In the genomic region with DNA sequence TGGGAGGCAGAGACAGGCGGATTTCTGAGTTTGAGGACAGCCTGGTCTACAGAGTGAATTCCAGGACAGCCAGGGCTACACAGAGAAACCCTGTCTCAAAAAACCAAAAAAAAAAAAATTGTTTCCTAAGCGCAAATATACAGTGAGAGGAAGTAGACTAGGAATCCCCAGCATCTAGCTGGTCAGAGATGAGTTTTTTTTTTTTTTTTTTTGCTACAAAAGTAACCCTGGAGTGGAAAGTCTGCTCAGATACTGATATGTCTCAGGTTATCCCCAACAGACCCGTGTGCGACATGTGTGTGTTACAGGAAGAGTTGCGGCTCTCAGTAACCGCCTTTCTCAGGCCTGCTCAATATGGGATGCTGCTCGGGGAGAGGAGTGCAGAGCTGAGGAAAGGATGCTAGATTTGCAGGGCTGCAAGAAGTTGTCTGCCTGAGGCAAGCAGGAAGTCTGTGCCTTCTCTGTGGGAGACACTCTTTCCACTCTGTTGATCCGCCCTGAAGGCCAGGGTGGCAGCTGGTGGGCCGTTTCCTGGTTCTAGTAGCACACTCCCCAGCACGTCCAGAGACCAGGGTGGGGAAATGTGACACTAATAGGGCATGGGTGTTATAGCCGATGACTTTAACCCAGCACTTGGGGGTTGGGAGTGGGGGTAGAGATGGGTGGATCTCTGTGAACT, we compare ENCODE assay signal across 10 mouse cellular contexts. TPM values are rescaled to one million over a fixed set of nuclear protein-coding genes. Genes with fewer than 3 reads are reported as not detected.
DNase-seq lines count a peak whose midpoint lies in the region; ATAC-seq and TF ChIP-seq lines count a peak whose summit lies in the region.
"Had no signal": no experiment of that assay in that cellular context is flagged by ENCODE, and none has a peak within 500 bp of the region (broad histone marks: within the 10 kb centered on the region; RNA-seq: fewer than 3 reads in every experiment).

No protein-coding gene starts in this region.

- DNase-seq in heart, adult 9 months (ENCODE audit: low spot score in 2 of 2): no peak
- no peak for DNase-seq in intestine, embryonic 14.5 days (ENCODE audit: low spot score)
- peak; percentile 43 to 76 for DNase-seq in spleen, postnatal 4 days (ENCODE audit: low spot score in 2 of 2)
- DNase-seq in cerebellum, postnatal 14 days: no peak
- no peak for DNase-seq in cerebellum, adult 2 months
- no peak for DNase-seq in cerebellum, postnatal 36 days
- DNase-seq: cerebellum, adult 11-12 months had no signal

- H3K4me3 ChIP-seq in heart, embryonic 16.5 days (ENCODE audit: low read length): peak overlapping the region; percentile 24; the same call in 1 of the 2 replicates
- peak overlapping the region; percentile 10; the same call in 1 of the 2 replicates for H3K4me3 ChIP-seq in E14TG2a.4 (replicated peaks; ENCODE audit: low read length)
- H3K4me3 ChIP-seq in intestine, embryonic 14.5 days (ENCODE audit: low read depth, low read length): no peak overlapping the region
- H3K4me3 ChIP-seq in cerebellum, adult 2 months (replicated peaks; ENCODE audit: insufficient read depth, low read depth, low read length): no peak overlapping the region
- H3K4me3 ChIP-seq: midbrain, embryonic 15.5 days had no signal

- peak overlapping the region; percentile 77 for H3K4me2 ChIP-seq in heart, embryonic 16.5 days (ENCODE audit: low read depth, low read length)
- no peak overlapping the region for H3K4me2 ChIP-seq in intestine, embryonic 14.5 days (ENCODE audit: low read length)
- H3K4me2 ChIP-seq: midbrain, embryonic 15.5 days had no signal

- peaks cover 3% of the 10 kb centered on the region; the same call in 1 of the 2 replicates for H3K36me3 ChIP-seq in heart, embryonic 16.5 days (ENCODE audit: control insufficient read depth, insufficient read depth)
- H3K36me3 ChIP-seq in E14TG2a.4 (ENCODE audit: insufficient read depth, low read length): no peaks in the 10 kb centered on the region
- H3K36me3 ChIP-seq in intestine, embryonic 14.5 days (ENCODE audit: control insufficient read depth, insufficient read depth, low read length): no peaks in the 10 kb centered on the region
- H3K36me3 ChIP-seq: midbrain, embryonic 15.5 days had no signal

- peak overlapping the region; percentile 60 for H3K9ac ChIP-seq in heart, embryonic 16.5 days (ENCODE audit: low read length)
- H3K9ac ChIP-seq in intestine, embryonic 14.5 days (ENCODE audit: low read length): no peak overlapping the region
- H3K9ac ChIP-seq: midbrain, embryonic 15.5 days had no signal

- 48% methylated on average over 11 of the region's 11 CpGs for WGBS in heart, embryonic 16.5 days
- 52% methylated on average over 11 of the region's 11 CpGs for WGBS in intestine, embryonic 14.5 days
- WGBS in cerebellum, adult 2 months: 62% methylated on average over 11 of the region's 11 CpGs

- ATAC-seq in heart, embryonic 16.5 days (replicated peaks; ENCODE audit: extremely low read depth, insufficient read depth, low FRiP score): no peak
- ATAC-seq in intestine, embryonic 14.5 days (replicated peaks; ENCODE audit: low FRiP score, low TSS enrichment, low read depth): no peak
- ATAC-seq: midbrain, embryonic 15.5 days had no signal

- no peak for TF ChIP-seq CTCF in E14TG2a.4 (conservative IDR thresholded peaks at IDR 0.05; ENCODE audit: low read length)
- TF ChIP-seq CTCF in cerebellum, adult 2 months (IDR thresholded peaks at IDR 0.05; ENCODE audit: borderline replicate concordance, insufficient read depth, low read depth, low read length): no peak

- H3K9me3 ChIP-seq in heart, embryonic 16.5 days (replicated peaks; ENCODE audit: control insufficient read depth, low read length): no peaks in the 10 kb centered on the region
- no peaks in the 10 kb centered on the region for H3K9me3 ChIP-seq in E14TG2a.4 (ENCODE audit: low read length)
- H3K9me3 ChIP-seq in intestine, embryonic 14.5 days (ENCODE audit: control insufficient read depth, low read length): no peaks in the 10 kb centered on the region
- H3K9me3 ChIP-seq: midbrain, embryonic 15.5 days had no signal

- H3K27me3 ChIP-seq in heart, embryonic 16.5 days (ENCODE audit: control insufficient read depth, insufficient read depth, low read length): no peaks in the 10 kb centered on the region
- no peaks in the 10 kb centered on the region for H3K27me3 ChIP-seq in E14TG2a.4 (ENCODE audit: insufficient read depth, low read length)
- no peaks in the 10 kb centered on the region for H3K27me3 ChIP-seq in intestine, embryonic 14.5 days (replicated peaks; ENCODE audit: control insufficient read depth, insufficient read depth, low read length)
- no peaks in the 10 kb centered on the region for H3K27me3 ChIP-seq in cerebellum, adult 2 months (ENCODE audit: control insufficient read depth, insufficient read depth, low read length)
- H3K27me3 ChIP-seq: midbrain, embryonic 15.5 days had no signal

- H3K27ac ChIP-seq in heart, embryonic 16.5 days (ENCODE audit: low read length): peak overlapping the region; percentile 76
- H3K27ac ChIP-seq in intestine, embryonic 14.5 days (ENCODE audit: low read depth): peak overlapping the region; percentile 33; the same call in 1 of the 2 replicates
- H3K27ac ChIP-seq in cerebellum, adult 2 months (ENCODE audit: insufficient read depth, low read length): no peak overlapping the region
- H3K27ac ChIP-seq: midbrain, embryonic 15.5 days had no signal

- H3K4me1 ChIP-seq in heart, embryonic 16.5 days (ENCODE audit: control insufficient read depth, insufficient read depth, low read length): peaks cover 59% of the 10 kb centered on the region
- peaks cover 96% of the 10 kb centered on the region for H3K4me1 ChIP-seq in E14TG2a.4 (replicated peaks; ENCODE audit: low read depth, low read length)
- H3K4me1 ChIP-seq in intestine, embryonic 14.5 days (replicated peaks; ENCODE audit: control insufficient read depth, insufficient read depth, low read length): peaks cover 52% of the 10 kb centered on the region
- no peaks in the 10 kb centered on the region; the same call in 1 of the 2 replicates for H3K4me1 ChIP-seq in cerebellum, adult 2 months (ENCODE audit: control insufficient read depth, insufficient read depth, low read length)
- H3K4me1 ChIP-seq: midbrain, embryonic 15.5 days had no signal

- TF ChIP-seq POLR2A in cerebellum, adult 2 months (IDR thresholded peaks at IDR 0.05; ENCODE audit: borderline replicate concordance, insufficient read depth, low read length): no peak

RNA-seq across cellular contexts. Expression of a gene that starts 4.7 kb away (rescaled TPM):
- polyA plus RNA-seq in heart, embryonic 16.5 days (2015; fragmentation: Nextera tagmentation; extraction: Ambion mirVana): 207 and 218 TPM in 2 replicates
- polyA plus RNA-seq in intestine, embryonic 14.5 days (2014; fragmentation: Nextera tagmentation; extraction: Ambion mirVana): 2.4 and 3.3 TPM in 2 replicates
- 0.21 and 0.28 TPM in 2 replicates for polyA plus RNA-seq in cerebellum, adult 2 months (2012; rRNA removed)

RNA-seq across cellular contexts. Expression of a gene that starts 18.2 kb away (rescaled TPM):
- 40.9 and 44.4 TPM in 2 replicates for polyA plus RNA-seq in heart, embryonic 16.5 days (2015; fragmentation: Nextera tagmentation; extraction: Ambion mirVana)
- 72.4 and 77.7 TPM in 2 replicates for polyA plus RNA-seq in intestine, embryonic 14.5 days (2014; fragmentation: Nextera tagmentation; extraction: Ambion mirVana)
- polyA plus RNA-seq in cerebellum, adult 2 months (2012; rRNA removed): 27.4 and 27.6 TPM in 2 replicates

RNA-seq across cellular contexts. Expression of a gene that starts 18.3 kb away (rescaled TPM):
- 9.0 and 10.2 TPM in 2 replicates for polyA plus RNA-seq in heart, embryonic 16.5 days (2015; fragmentation: Nextera tagmentation; extraction: Ambion mirVana)
- polyA plus RNA-seq in intestine, embryonic 14.5 days (2014; fragmentation: Nextera tagmentation; extraction: Ambion mirVana): 21.4 and 24.0 TPM in 2 replicates
- 20.3 and 28.1 TPM in 2 replicates for polyA plus RNA-seq in cerebellum, adult 2 months (2012; rRNA removed)

RNA-seq across cellular contexts. Expression of a gene that starts 23.3 kb away (rescaled TPM):
- 4.6 and 6.1 TPM in 2 replicates for polyA plus RNA-seq in heart, embryonic 16.5 days (2015; fragmentation: Nextera tagmentation; extraction: Ambion mirVana)
- 1.6 and 1.7 TPM in 2 replicates for polyA plus RNA-seq in intestine, embryonic 14.5 days (2014; fragmentation: Nextera tagmentation; extraction: Ambion mirVana)
- polyA plus RNA-seq in cerebellum, adult 2 months (2012; rRNA removed): 0.43 and 0.60 TPM in 2 replicates

RNA-seq across cellular contexts. Expression of a gene that starts 26.7 kb away (rescaled TPM):
- 0.75 and 2.0 TPM in 2 replicates for polyA plus RNA-seq in heart, embryonic 16.5 days (2015; fragmentation: Nextera tagmentation; extraction: Ambion mirVana)
- polyA plus RNA-seq in intestine, embryonic 14.5 days (2014; fragmentation: Nextera tagmentation; extraction: Ambion mirVana): 33.5 and 37.0 TPM in 2 replicates
- 0.16 and 0.19 TPM in 2 replicates for polyA plus RNA-seq in cerebellum, adult 2 months (2012; rRNA removed)

Comparison
In these comparisons a context has a peak if more than half of its experiments do, and no peak if none do; other contexts are left out.
1. H3K4me3 ChIP-seq: peak in heart, embryonic 16.5 days (single experiment) and E14TG2a.4 (single experiment); none in intestine, embryonic 14.5 days (single experiment) and cerebellum, adult 2 months (single experiment).
2. DNase-seq: peak in spleen, postnatal 4 days (2 of 2); none in heart, adult 9 months (0 of 2), intestine, embryonic 14.5 days (single experiment), cerebellum, postnatal 14 days (0 of 2), cerebellum, adult 2 months (0 of 2) and cerebellum, postnatal 36 days (0 of 2).
3. RNA of a gene that starts 4.7 kb away (polyA plus RNA-seq): 207 to 218 TPM in heart, embryonic 16.5 days; 2.4 to 3.3 TPM in intestine, embryonic 14.5 days and 0.21 to 0.28 TPM in cerebellum, adult 2 months; every median in the first group is over 10 times any median in the second.